Comparison of ENCODE assay signal across 10 mouse cellular contexts in the genomic region with DNA sequence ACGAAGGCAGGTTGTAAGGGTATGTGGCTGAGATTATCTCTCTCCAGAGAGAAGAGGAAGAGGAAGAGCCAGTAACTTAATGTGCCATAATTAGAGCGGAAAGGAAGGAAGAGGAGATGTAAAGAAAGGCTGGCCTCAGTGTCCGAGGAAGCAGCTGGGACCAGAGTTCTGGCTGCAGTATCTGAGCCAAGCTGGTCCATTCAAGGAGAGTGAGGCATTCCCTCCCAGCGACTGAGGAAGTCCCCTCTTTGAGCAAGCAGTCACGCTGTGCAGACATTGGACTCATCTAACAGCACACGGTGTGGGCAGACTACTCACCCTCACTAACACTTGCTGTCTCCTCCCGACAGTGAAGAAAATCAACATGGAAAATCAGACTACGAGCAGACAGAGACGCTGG. TPM values are rescaled to one million over a fixed set of nuclear protein-coding genes. Genes with fewer than 3 reads are reported as not detected.
DNase-seq lines count a peak whose midpoint lies in the region; ATAC-seq and TF ChIP-seq lines count a peak whose summit lies in the region.
"Had no signal": no experiment of that assay in that cellular context is flagged by ENCODE, and none has a peak within 500 bp of the region (broad histone marks: within the 10 kb centered on the region; RNA-seq: fewer than 3 reads in every experiment).

No protein-coding gene starts in this region.

- H3K9me3 ChIP-seq in embryonic facial prominence, embryonic 13.5 days, result peaks cover 4% of the 10 kb centered on the region; the same call in 1 of the 2 replicates
- no peaks in the 10 kb centered on the region for H3K9me3 ChIP-seq in limb, embryonic 14.5 days (ENCODE audit: control insufficient read depth, low read length)
- H3K9me3 ChIP-seq: hindbrain, embryonic 15.5 days had no signal

- no peaks in the 10 kb centered on the region for H3K36me3 ChIP-seq in embryonic facial prominence, embryonic 13.5 days
- H3K36me3 ChIP-seq in limb, embryonic 14.5 days (ENCODE audit: control insufficient read depth, insufficient read depth, low read length), result peaks cover 7% of the 10 kb centered on the region; the same call in 1 of the 2 replicates
- H3K36me3 ChIP-seq: hindbrain, embryonic 15.5 days had no signal

- no peak for ATAC-seq in embryonic facial prominence, embryonic 13.5 days (ENCODE audit: insufficient number of reproducible peaks, insufficient read depth, low FRiP score, low TSS enrichment, low read depth)
- no peak for ATAC-seq in limb, embryonic 14.5 days (ENCODE audit: low FRiP score, low read depth)

- H3K4me3 ChIP-seq in bone marrow macrophage, adult 2 months (ENCODE audit: insufficient read depth, low read length), result peak overlapping the region; percentile 25
- H3K4me3 ChIP-seq in embryonic facial prominence, embryonic 13.5 days, result no peak overlapping the region
- H3K4me3 ChIP-seq in limb, embryonic 14.5 days (replicated peaks; ENCODE audit: low read length), result peak overlapping the region; percentile 3; the same call in 1 of the 2 replicates
- H3K4me3 ChIP-seq: hindbrain, embryonic 15.5 days had no signal

- WGBS in embryonic facial prominence, embryonic 13.5 days, result 34% methylated on average over 9 of the region's 9 CpGs
- WGBS in limb, embryonic 14.5 days, result 34% methylated on average over 9 of the region's 9 CpGs

- TF ChIP-seq POLR2A in bone marrow macrophage, adult 2 months (IDR thresholded peaks at IDR 0.05; ENCODE audit: borderline replicate concordance, low read depth, low read length), result no peak
- no peak for TF ChIP-seq POLR2A in limb, embryonic 14.5 days (IDR thresholded peaks at IDR 0.05; ENCODE audit: borderline replicate concordance, extremely low read depth, insufficient read depth, insufficient read length)

- peaks cover 62% of the 10 kb centered on the region for H3K4me1 ChIP-seq in bone marrow macrophage, adult 2 months (ENCODE audit: control insufficient read depth, insufficient read depth, low read length)
- peaks cover 80% of the 10 kb centered on the region for H3K4me1 ChIP-seq in embryonic facial prominence, embryonic 13.5 days
- peaks cover 77% of the 10 kb centered on the region for H3K4me1 ChIP-seq in limb, embryonic 14.5 days (ENCODE audit: control insufficient read depth, insufficient read depth, low read length)

- H3K27ac ChIP-seq in bone marrow macrophage, adult 2 months (ENCODE audit: insufficient read depth, low read depth, low read length), result peak overlapping the region; percentile 87
- H3K27ac ChIP-seq in embryonic facial prominence, embryonic 13.5 days, result peak overlapping the region; percentile 34; the same call in 1 of the 2 replicates
- peak overlapping the region; percentile 91 for H3K27ac ChIP-seq in limb, embryonic 14.5 days (replicated peaks; ENCODE audit: low read depth, low read length)
- H3K27ac ChIP-seq: hindbrain, embryonic 15.5 days had no signal

- TF ChIP-seq CTCF in bone marrow macrophage, adult 2 months (IDR thresholded peaks at IDR 0.05; ENCODE audit: low read depth, low read length), result no peak

- peak overlapping the region; percentile 23; the same call in 1 of the 2 replicates for H3K4me2 ChIP-seq in embryonic facial prominence, embryonic 13.5 days
- peak overlapping the region; percentile 35 for H3K4me2 ChIP-seq in limb, embryonic 14.5 days (replicated peaks; ENCODE audit: low read depth, low read length, severe bottlenecking)
- H3K4me2 ChIP-seq: hindbrain, embryonic 15.5 days had no signal

- H3K9ac ChIP-seq in embryonic facial prominence, embryonic 13.5 days, result 0 out of 2 replicates have a peak overlapping the region, but pooled peaks have one; percentile 22
- H3K9ac ChIP-seq in limb, embryonic 14.5 days (ENCODE audit: low read depth, low read length, severe bottlenecking), result 0 out of 2 replicates have a peak overlapping the region, but pooled peaks have one; percentile 9
- H3K9ac ChIP-seq: hindbrain, embryonic 15.5 days had no signal

- H3K27me3 ChIP-seq in embryonic facial prominence, embryonic 13.5 days, result no peaks in the 10 kb centered on the region
- no peaks in the 10 kb centered on the region for H3K27me3 ChIP-seq in limb, embryonic 14.5 days (ENCODE audit: control insufficient read depth, insufficient read depth, low read length)
- H3K27me3 ChIP-seq: hindbrain, embryonic 15.5 days had no signal

- DNase-seq in layer of hippocampus, adult 9-11 months, result peak; percentile 61
- no peak for DNase-seq in layer of hippocampus, postnatal 36 days
- DNase-seq in limb, embryonic 14.5 days (ENCODE audit: low spot score), result no peak
- DNase-seq in thymus, postnatal 14 days, result no peak
- DNase-seq in spleen, adult 12 weeks (ENCODE audit: low spot score), result no peak
- no peak for DNase-seq in frontal cortex, postnatal 10 days (ENCODE audit: low spot score in 2 of 2)
- DNase-seq: right cerebral cortex, postnatal 4 days had no signal

RNA-seq across cellular contexts. Expression of a gene that starts 4.5 kb away (rescaled TPM):
- 10 to 100 TPM; 43.4 to 59.0 TPM for total RNA-seq in layer of hippocampus, postnatal 36 days (2021)
- 82.5 and 102 TPM in 2 replicates for polyA plus RNA-seq in bone marrow macrophage, adult 2 months (2012; ENCODE audit: insufficient read depth, insufficient read length, missing spikeins)
- polyA plus RNA-seq in embryonic facial prominence, embryonic 13.5 days (2015; fragmentation: Nextera tagmentation; extraction: Ambion mirVana), result 35.0 and 35.5 TPM in 2 replicates
- 59.1 and 77.2 TPM in 2 replicates for polyA plus RNA-seq in limb, embryonic 14.5 days (2012; rRNA removed)
- polyA plus RNA-seq in limb, embryonic 14.5 days (2014; fragmentation: Nextera tagmentation; extraction: Ambion mirVana), result 27.4 and 33.3 TPM in 2 replicates

Comparison
In these comparisons a context has a peak if more than half of its experiments do, and no peak if none do; other contexts are left out.
1. H3K27ac ChIP-seq: peak in every context shown above with its lines; median percentile 91 in limb, embryonic 14.5 days; 87 in bone marrow macrophage, adult 2 months; 34 in embryonic facial prominence, embryonic 13.5 days.